Comparison of ENCODE assay signal across 10 mouse cellular contexts in the genomic region with DNA sequence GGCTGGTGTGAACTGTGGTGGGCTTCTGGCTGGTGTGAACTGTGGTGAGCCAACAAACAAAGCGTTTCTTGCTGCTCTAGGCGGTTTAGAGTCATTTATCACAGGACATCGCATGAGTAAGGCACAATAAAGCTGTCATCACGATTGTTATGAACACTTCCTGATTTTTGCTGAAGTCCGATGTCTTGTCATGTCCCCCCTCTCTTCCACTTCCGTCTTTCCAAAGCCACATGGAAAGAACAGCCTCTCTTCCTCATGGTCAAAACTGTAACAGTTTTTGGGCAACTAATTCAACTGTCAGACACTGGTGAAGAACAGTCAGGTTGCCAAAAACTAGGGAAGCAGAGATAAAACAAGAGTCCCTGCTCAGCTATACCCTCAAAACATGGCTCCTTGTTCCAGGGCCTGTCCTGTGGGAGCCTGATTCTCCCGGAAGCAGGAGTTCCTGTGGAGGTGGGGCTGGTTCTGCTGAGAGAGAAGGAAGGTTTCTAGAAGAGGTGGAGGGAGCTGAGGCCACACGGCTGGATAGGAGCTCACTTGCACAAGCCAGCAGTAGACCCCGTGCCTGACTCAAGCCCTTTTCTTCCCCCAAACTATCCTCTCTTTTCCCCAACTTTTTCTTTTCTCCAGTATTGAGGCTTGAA. TPM values are rescaled to one million over a fixed set of nuclear protein-coding genes. Genes with fewer than 3 reads are reported as not detected.
DNase-seq lines count a peak whose midpoint lies in the region; ATAC-seq and TF ChIP-seq lines count a peak whose summit lies in the region.
"Had no signal": no experiment of that assay in that cellular context is flagged by ENCODE, and none has a peak within 500 bp of the region (broad histone marks: within the 10 kb centered on the region; RNA-seq: fewer than 3 reads in every experiment).

No protein-coding gene starts in this region.

- intact Hi-C loops in left cerebral cortex, postnatal 14 days (cut with DNase I), result no loop called here

- H3K4me3 ChIP-seq in kidney, adult 2 months (ENCODE audit: insufficient read depth, low read depth, low read length), result no peak overlapping the region
- H3K4me3 ChIP-seq in brown adipose tissue, adult 24 weeks (ENCODE audit: insufficient read depth, low read depth, low read length), result no peak overlapping the region
- H3K4me3 ChIP-seq in intestine, embryonic 15.5 days (replicated peaks), result no peak overlapping the region
- peak overlapping the region; percentile 87 for H3K4me3 ChIP-seq in megakaryocyte, embryonic 14.5 days (replicated peaks)

- peak; percentile 54 for DNase-seq in kidney, adult 2 months
- DNase-seq in kidney, adult 11 months, result no peak
- no peak for DNase-seq in frontal cortex, postnatal 25 days (ENCODE audit: low spot score in 2 of 2)
- no peak for DNase-seq in adrenal gland, postnatal 25 days
- DNase-seq in left cerebral cortex, postnatal 14 days (ENCODE audit: low spot score in 2 of 2), result no peak
- DNase-seq: cerebellum, adult 9-11 months had no signal

- no peak for ATAC-seq in intestine, embryonic 15.5 days

- H3K27ac ChIP-seq in kidney, adult 2 months (ENCODE audit: insufficient read depth, low read depth, low read length), result 0 out of 2 replicates have a peak overlapping the region, but pooled peaks have one; percentile 14
- peak overlapping the region; percentile 74 for H3K27ac ChIP-seq in brown adipose tissue, adult 24 weeks (replicated peaks; ENCODE audit: low read depth, low read length)
- H3K27ac ChIP-seq in intestine, embryonic 15.5 days, result peak overlapping the region; percentile 81

- no peak overlapping the region for H3K4me2 ChIP-seq in intestine, embryonic 15.5 days (replicated peaks)

- no peak for TF ChIP-seq CTCF in kidney, adult 2 months (conservative IDR thresholded peaks at IDR 0.05; ENCODE audit: insufficient read depth, insufficient read length, low read depth, low read length)

- no peak overlapping the region for H3K9ac ChIP-seq in intestine, embryonic 15.5 days

- no peak for TF ChIP-seq POLR2A in kidney, adult 2 months (IDR thresholded peaks at IDR 0.05; ENCODE audit: low read depth, low read length)

- no peaks in the 10 kb centered on the region for H3K9me3 ChIP-seq in intestine, embryonic 15.5 days
- no peaks in the 10 kb centered on the region for H3K9me3 ChIP-seq in megakaryocyte, embryonic 14.5 days

- H3K36me3 ChIP-seq in kidney, adult 2 months (ENCODE audit: control insufficient read depth, insufficient read depth, low read length), result no peaks in the 10 kb centered on the region
- H3K36me3 ChIP-seq in intestine, embryonic 15.5 days, result no peaks in the 10 kb centered on the region
- H3K36me3 ChIP-seq in megakaryocyte, embryonic 14.5 days (replicated peaks; ENCODE audit: low read length), result no peaks in the 10 kb centered on the region

- WGBS in kidney, adult 2 months, result 60% methylated on average over 9 of the region's 9 CpGs
- 60% methylated on average over 9 of the region's 9 CpGs for WGBS in intestine, embryonic 15.5 days

- no peaks in the 10 kb centered on the region for H3K27me3 ChIP-seq in kidney, adult 2 months (replicated peaks; ENCODE audit: control insufficient read depth, insufficient read depth, low read length)
- no peaks in the 10 kb centered on the region for H3K27me3 ChIP-seq in intestine, embryonic 15.5 days (replicated peaks)
- H3K27me3 ChIP-seq in megakaryocyte, embryonic 14.5 days (replicated peaks), result peaks cover 2% of the 10 kb centered on the region

- no peaks in the 10 kb centered on the region for H3K4me1 ChIP-seq in kidney, adult 2 months (ENCODE audit: control insufficient read depth, insufficient read depth, low read length)
- H3K4me1 ChIP-seq in brown adipose tissue, adult 24 weeks (ENCODE audit: control insufficient read depth, insufficient read depth, insufficient read length, low read length), result peaks cover 18% of the 10 kb centered on the region
- peaks cover 20% of the 10 kb centered on the region for H3K4me1 ChIP-seq in intestine, embryonic 15.5 days (replicated peaks)
- H3K4me1 ChIP-seq in megakaryocyte, embryonic 14.5 days, result peaks cover 60% of the 10 kb centered on the region

RNA-seq across cellular contexts. Expression of gene Gm9964, which starts 9.1 kb away (rescaled TPM):
- not detected in 2 replicates for polyA plus RNA-seq in kidney, adult 2 months (2012; rRNA removed)
- polyA plus RNA-seq in brown adipose tissue, adult 24 weeks (2012; ENCODE audit: insufficient read depth, insufficient read length, missing spikeins), result not detected in 2 replicates
- not detected in 2 replicates for polyA plus RNA-seq in intestine, embryonic 15.5 days (2015; fragmentation: Nextera tagmentation; extraction: Ambion mirVana)
- not detected in 2 replicates for polyA plus RNA-seq in megakaryocyte, embryonic 14.5 days (2012; ENCODE audit: insufficient read depth, low replicate concordance)
- total RNA-seq in adrenal gland, postnatal 25 days (2021), result not detected in 2 replicates
- total RNA-seq in left cerebral cortex, postnatal 14 days (2021), result 1 to 10 TPM in 1 of 2 experiments, under 1 TPM in 1; 0.68 to 1.3 TPM
- polyA plus RNA-seq: large intestine, adult 2 months had no signal

RNA-seq across cellular contexts. Expression of gene Nf1, which starts 33.7 kb away (rescaled TPM):
- 10.2 TPM in 2 replicates for polyA plus RNA-seq in kidney, adult 2 months (2012; rRNA removed)
- polyA plus RNA-seq in brown adipose tissue, adult 24 weeks (2012; ENCODE audit: insufficient read depth, insufficient read length, missing spikeins), result 9.9 and 14.3 TPM in 2 replicates
- polyA plus RNA-seq in intestine, embryonic 15.5 days (2015; fragmentation: Nextera tagmentation; extraction: Ambion mirVana), result 4.7 and 5.2 TPM in 2 replicates
- polyA plus RNA-seq in megakaryocyte, embryonic 14.5 days (2012; ENCODE audit: insufficient read depth, low replicate concordance), result 4.5 and 6.1 TPM in 2 replicates
- total RNA-seq in adrenal gland, postnatal 25 days (2021), result 71.1 and 80.0 TPM in 2 replicates
- total RNA-seq in left cerebral cortex, postnatal 14 days (2021), result 100 to 1,000 TPM; 112 to 119 TPM

RNA-seq across cellular contexts. Expression of gene Wsb1, which starts 51.3 kb away (rescaled TPM):
- 59.3 and 72.3 TPM in 2 replicates for polyA plus RNA-seq in kidney, adult 2 months (2012; rRNA removed)
- polyA plus RNA-seq in brown adipose tissue, adult 24 weeks (2012; ENCODE audit: insufficient read depth, insufficient read length, missing spikeins), result 8.8 TPM in 2 replicates
- polyA plus RNA-seq in intestine, embryonic 15.5 days (2015; fragmentation: Nextera tagmentation; extraction: Ambion mirVana), result 166 and 207 TPM in 2 replicates
- polyA plus RNA-seq in megakaryocyte, embryonic 14.5 days (2012; ENCODE audit: insufficient read depth, low replicate concordance), result 41.4 and 63.4 TPM in 2 replicates
- 36.4 and 56.3 TPM in 2 replicates for total RNA-seq in adrenal gland, postnatal 25 days (2021)
- total RNA-seq in left cerebral cortex, postnatal 14 days (2021), result 10 to 100 TPM; 60.8 to 75.4 TPM

Comparison
In these comparisons a context has a peak if more than half of its experiments do, and no peak if none do; other contexts are left out.
1. H3K27ac ChIP-seq: peak in every context shown above with its lines; median percentile 81 in intestine, embryonic 15.5 days; 74 in brown adipose tissue, adult 24 weeks; 14 in kidney, adult 2 months.